Mouse (Mus musculus) cerebellum, adult (tissue): ENCODE measurements around the gene Prss12.

Source experiments
- ATAC-seq: cut with Nextera tagmentation; 2 replicates; pipeline ENCODE4 v1.9.2; 2017; ENCODE audit warnings: mild to moderate bottlenecking, moderate library complexity, mixed read lengths; ENCODE audit not compliant: insufficient number of reproducible peaks, low FRiP score, low TSS enrichment

Gene Prss12

DNA sequence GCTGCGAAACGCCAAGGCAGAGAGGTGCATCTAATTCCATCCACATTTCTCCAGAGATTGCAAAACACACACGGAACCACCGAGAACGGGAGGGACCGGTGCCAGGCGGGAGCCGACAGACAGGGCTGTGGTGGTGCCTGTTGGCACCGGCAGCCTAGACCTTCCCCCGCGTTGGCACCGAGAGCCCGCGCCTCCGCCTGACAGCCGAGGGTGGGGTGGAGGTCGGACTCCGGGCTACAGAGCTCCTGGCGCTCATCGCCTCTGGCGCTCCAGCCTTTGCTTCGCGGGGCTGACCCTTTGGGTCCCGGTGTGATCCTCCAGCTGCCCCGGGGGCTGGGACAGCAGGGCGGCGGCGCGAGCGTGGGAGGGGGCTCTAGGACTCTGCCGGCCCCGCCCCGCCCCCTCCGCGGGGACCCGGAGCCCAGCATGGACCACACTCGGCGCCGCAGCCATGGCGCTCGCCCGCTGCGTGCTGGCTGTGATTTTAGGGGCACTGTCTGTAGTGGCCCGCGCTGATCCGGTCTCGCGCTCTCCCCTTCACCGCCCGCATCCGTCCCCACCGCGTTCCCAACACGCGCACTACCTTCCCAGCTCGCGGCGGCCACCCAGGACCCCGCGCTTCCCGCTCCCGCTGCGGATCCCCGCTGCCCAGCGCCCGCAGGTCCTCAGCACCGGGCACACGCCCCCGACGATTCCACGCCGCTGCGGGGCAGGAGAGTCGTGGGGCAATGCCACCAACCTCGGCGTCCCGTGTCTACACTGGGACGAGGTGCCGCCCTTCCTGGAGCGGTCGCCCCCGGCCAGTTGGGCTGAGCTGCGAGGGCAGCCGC is at the start of gene Prss12:
TSS of gene Prss12 (plus strand) at position 206 of the 830 bp plus-strand sequence.
- peak; percentile 65 for ATAC-seq

DNA sequence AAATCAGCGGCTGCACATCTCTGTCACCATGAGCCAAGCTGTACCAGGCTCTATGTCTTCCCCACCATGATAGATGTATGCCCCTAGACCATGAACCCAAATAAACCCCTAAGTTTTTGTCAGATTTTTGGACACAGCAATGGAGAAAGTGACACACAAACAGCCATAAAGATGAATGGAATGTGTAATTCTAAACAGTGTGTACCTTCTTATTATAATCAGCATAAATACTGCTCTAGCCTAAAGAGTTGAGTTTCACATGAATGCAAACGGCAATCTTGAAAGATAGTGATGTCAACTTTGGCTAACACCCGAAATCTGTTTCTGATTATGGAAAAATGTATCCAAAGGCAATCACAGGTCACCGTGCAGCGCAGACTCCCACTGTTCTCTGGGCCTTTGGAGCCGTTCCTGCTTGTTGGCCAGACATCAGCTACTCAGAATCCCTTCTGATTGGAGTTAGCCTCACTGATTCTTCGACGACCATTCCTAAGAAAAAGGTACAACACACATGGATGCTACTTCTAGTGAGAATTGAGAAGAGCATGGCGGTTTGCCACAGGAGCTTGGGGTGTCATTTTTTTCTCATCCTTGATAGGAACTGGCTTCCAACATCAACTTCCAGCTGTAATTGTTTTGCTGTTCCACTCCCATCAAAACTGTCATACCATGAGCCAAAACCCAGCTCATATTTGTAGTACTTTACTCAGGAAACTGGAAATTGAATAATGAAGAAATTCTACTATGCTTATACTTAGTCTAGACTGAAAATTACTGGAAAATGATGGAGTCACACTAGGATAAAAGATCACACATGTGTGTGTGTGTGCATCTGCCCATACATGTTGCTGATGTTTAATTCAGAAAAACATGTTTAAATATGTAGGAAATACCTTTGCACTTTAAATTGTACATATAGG is 48.9 kb upstream of the Prss12 start:
- ATAC-seq, result no peak

DNA sequence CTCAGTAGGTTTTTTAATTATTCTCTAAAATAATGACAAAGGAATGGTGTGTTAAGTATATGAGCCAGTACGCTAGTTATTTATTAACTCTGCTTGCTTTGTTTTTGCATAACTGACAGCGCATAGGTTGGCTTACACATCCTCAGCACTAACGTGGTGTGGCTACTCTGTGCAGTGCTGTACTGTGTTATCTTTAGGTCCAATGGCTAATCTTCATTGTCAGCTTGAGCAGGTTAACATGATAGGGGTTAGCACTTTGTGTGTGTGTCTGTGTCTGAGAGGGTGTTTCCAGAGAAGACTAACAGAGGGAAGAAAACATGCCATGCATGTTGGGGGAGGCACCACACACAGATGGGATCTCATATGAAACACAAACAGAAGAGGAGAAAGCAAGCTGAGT is 41.8 kb upstream of the Prss12 start:
- ATAC-seq, result no peak

DNA sequence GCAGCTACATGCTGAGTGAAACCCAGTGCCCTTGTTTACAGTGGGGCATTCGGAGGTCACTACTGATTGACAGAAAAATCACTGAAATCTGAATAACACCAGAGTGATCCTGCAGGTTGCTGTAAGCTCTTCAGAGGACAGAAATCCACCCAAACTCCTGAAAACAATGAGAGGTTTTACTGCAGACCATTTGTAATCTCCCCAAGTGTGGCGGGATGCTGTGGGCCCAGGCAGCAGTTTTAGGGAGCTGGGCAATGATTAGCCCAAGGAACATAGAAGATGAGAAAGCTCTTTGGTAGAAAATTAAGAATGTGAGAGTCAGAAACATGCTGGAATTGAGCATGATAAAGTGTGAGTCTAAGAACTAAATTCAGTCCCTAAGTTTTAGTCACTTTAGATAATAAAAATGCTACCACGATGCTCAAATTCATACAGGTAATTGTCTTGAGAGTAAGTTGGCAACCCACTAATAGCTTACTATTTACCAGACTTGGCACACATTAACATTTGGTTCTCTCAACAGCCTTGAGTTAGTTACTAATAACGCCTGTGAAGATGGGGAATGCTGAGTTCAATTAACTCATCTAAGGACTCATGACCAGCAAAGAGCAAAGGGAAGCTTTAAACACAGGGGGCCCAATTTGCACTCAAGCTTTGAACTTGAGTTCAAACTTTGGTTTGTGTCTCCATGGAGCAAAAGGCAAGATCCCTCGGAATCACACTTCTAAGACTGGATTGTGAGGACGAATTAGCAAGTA is 34.7 kb upstream of the Prss12 start:
- ATAC-seq, result no peak

DNA sequence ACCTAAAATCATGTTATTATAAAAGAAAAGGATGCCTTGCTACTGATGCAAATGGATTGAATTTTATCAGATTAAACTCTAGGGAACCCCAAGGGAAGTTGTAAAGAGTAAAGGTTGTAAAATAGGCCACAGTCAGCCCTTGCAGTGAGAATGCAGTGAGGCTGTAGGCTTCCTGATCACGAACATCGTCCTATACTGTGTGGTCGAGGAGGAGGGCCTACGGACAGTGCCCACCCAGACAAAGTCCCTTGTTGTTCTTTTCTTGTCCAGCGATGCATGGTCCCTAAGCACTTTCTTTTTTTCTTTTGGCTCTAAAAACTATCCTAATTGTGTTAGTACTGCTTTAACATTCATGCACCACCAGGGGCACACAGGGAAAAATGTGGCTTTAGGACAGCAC is 33.5 kb upstream of the Prss12 start:
- ATAC-seq, result no peak

DNA sequence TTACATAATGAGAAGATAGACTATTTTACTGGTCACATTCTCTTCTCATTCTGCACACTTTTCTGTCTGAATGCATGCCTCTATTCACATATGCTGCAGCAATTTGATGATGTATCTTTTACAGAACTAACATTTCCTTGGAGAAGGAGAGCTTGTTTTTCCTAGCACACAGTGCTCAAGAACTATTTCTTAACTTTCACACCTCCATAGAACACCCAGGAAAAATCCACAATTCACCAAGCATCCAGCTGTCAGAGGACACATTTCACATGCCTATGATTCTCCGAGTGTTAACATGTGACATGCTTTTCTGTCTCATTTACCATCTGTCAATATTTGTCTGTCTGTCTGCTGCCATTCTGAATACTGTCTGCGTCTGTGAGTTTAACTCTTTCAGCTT is 21.1 kb upstream of the Prss12 start:
- ATAC-seq, result no peak

DNA sequence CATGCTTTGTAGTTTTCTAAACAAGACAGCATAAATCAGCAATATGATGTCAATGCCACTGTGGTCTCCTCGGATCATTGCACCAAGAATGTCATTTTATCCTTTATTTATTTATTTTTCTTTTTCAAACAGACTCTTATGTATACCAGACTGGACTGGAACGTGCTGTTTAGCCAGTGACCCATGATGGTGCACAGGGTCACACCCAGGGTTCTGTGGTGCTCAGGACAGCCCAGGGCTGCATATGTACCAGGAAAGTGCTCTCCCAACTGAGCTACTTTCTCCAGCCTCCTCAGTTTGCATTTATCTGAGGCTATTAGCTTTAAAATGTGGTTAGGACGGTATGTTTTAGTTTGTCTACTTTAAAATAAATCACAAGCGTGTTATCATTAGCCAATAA is 18.7 kb upstream of the Prss12 start:
- no peak for ATAC-seq

DNA sequence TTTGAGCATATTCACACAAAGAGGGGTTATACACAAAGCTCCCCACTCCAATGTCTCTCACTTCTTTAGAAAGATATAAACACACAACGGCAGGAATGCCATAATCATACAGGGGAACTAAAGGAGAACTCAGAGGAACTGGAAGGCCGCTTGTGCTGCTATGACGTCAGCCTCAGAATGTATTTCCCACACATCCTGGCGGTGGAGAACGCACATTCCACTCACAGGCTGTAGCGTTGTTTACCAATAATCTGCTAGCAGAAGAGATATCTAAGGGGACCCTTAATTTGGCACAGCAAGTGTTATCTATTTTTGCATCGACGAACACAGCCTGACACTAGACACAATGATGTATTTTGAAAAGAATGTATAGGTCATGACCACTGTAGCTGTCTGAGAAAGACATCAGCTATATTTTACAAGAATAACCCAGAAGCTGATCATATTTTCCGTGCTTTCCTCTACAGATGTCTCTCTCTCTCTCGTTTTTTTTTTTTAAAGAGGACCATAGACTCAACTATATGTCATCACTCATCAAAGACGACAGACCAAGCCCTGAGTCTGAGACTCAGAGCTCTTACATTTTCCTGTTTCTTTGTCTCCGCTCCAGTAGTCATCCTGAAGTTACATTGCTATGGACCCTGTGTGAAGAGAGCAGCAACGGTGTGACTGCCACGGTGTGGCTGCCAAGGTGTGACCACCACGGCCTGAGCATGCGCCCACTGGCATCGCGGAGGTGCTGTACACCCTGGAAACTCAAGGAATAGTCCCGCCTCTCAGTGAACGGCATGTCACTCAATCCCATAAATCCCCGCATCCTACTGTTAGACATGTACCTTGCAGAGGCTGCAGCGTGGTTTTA is 16.9 kb upstream of the Prss12 start:
- ATAC-seq, result no peak

DNA sequence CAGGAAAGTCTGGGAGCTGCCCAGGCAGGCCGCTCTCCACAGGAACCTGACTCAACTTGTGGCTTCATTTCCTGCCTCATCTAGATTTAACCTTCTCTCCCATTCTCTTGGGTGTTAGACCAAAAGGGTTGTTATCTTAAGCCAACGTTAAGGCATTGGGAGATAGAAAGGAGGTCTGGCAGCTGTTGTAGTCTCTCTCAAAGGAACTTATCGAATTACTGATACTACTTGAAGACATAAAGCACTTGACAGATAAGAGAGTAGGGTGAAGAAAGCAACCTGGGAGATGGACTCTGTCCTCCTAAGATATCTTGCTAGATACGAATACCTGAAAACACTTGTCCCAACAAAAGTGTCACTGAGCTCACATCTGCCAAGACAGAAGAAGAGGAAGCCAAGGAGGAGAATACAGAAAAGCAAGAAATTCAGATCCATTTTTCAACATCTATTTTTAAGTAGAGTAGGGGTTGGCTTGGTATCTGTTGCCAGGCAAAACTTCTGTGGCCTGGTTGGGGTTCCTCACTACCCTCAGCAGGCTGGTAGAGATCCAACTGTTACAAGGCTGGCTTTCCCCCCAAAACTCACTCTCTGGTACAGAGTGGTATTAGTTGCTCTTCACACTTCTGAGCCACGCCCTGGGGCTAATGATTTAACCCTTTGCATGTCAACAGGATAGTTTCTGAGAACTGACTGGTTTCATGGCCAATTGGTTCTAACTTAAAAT is 14.6 kb upstream of the Prss12 start:
- ATAC-seq, result no peak

DNA sequence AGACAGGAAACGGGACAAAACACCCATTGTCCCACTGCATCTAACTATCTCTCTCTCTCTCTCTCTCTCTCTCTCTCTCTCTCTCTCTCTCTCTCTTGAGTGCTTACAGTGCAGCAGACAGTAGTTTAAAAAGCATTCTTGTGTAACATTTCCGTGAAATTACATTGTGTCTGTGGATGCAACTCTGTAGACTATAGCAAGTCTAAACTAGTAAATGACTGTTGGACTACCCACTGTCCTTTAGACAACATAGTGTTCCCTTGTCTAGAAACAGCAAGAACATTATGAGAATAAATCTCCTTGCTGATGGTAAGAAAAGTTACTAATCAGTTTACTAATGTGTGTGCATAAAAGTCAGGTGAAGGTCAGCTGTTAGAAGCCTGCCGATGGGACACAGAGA is 13.4 kb upstream of the Prss12 start:
- no peak for ATAC-seq

DNA sequence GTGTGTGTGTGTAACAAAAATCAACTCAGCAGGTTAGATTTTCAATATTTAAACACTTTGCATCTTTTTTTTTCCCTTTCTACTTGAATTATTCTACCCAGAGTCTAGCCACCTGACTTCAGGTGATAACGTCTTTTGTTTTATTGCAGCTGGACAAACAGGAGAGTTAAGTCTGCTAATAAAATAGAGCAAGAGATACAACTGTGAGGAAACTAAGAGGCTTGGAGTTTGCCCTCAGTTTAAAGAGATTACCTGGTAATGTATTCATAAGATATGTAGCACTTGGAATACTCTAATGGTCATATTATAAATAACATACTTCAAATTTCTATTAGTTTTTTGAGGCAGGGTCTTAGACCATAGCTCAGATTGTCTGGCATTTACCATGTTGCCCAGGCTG is 9.1 kb upstream of the Prss12 start:
- ATAC-seq, result no peak

DNA sequence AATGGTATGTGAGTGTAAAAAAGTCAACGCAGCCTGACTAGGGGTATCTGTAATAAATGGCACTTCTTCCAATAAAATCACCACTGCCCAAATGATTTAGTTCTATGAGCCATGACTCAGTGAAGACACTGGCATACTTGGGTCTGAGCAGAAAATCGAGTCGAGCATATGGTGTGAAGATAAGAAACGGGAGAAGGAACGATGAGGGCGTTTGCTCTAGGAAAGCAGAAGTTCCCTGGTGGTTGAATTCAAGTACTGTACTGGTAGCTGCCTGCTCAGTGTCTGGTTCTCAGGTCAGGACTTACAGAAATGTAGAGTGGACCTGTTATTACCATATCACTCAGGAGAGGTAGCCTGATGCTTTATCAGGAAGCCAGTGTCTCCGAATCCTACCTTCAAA is 6.2 kb upstream of the Prss12 start:
- ATAC-seq, result no peak

DNA sequence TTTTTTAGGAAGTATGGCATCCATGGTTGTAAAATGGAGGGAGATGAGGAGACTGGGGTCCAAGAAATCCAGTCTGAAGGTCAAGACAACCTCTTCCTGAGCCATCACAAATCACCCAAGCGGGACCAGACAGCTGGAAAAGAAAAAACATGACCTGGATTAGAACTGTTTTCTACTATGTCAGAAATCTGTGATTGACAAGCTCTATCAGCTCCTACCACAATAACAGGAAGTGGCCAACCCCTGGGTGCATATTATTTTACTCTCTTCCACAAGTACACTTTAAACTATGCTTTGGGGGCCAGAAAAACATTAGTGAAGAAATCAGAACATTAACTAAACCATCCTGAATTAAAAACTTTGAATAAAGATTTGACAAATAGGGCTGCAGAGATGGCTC is 2.2 kb upstream of the Prss12 start:
- no peak for ATAC-seq

DNA sequence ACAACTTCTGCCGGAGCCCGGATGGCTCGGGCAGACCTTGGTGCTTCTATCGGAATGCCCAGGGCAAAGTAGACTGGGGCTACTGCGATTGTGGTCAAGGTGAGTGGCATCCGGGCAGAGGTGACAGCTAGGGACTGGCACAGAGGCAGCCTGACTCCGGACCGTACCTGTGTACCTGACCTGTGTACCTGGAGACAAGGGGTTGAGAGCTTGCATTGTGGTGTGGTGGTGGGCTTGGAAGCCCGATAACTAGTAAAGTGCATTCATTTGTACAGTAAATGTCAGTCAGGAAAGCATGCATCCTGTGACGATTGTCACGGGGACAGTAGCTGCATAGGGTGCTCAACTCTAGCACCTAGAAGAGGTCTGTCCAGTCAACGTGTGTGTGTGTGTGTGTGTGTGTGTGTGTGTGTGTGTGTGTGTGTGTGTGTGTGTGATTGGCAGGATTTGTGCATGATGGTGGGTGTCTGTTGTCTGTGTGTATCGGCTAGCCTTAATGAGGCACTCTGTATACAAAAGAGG is 886 bp downstream of the Prss12 start:
- ATAC-seq, result 0 out of 2 replicates have a peak, but pooled peaks have one; percentile 43

DNA sequence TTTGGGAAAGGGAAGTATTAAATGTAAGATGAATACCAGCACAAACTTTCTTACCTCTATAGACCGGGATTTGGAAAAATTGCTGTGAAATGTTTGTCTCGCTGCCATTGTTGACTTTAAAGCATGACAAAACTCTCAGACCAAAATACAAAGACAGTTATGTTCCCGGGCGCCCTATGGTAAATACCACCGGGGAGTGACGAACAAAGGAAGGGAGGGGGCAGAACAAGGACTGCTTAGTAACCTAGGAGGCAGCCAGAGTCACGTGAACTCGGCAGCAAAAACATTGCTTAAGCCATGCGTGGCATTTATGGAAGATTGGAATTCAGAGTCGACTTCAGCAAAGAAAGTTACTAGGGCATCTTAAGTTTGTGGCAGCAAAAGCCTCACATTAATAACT is 1.4 kb downstream of the Prss12 start:
- no peak for ATAC-seq

DNA sequence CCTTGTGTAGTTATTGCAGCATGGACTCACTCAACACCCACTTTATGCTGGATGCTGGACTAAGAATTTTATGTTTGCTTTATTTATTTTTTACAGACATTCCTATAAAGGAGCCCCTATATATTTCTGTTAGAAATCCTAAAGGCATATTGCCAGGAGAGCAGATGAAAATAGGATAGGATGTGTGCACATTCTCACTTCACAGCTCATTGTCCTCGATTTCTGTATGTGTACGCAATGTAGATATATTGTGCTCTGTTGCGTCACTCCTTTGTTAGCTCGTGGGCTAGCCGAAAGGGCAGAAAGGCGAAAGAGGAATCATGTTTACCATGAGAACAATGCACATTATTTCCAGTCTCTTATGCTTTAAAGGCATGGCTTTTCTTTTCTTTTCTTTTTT is 3.4 kb downstream of the Prss12 start:
- no peak for ATAC-seq

DNA sequence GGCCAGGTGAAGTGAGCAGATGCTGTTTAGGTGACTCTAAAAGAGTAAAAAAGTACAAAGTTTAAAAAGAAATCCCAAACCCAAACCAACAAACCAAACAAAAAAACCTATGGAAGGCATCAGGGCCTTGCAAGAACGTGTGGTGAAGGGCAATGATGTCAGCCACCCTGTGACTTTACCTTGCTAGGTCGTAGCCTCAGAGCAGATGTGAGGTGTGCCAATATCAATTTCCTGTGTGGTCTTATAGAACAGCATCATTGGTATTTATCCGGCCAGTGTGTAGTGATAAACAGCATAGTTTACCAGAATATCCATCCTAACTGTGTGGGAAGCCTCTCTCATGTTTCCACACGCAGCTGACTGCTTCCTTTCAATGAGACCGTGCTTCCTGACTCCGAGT is 6.2 kb downstream of the Prss12 start:
- ATAC-seq, result no peak

DNA sequence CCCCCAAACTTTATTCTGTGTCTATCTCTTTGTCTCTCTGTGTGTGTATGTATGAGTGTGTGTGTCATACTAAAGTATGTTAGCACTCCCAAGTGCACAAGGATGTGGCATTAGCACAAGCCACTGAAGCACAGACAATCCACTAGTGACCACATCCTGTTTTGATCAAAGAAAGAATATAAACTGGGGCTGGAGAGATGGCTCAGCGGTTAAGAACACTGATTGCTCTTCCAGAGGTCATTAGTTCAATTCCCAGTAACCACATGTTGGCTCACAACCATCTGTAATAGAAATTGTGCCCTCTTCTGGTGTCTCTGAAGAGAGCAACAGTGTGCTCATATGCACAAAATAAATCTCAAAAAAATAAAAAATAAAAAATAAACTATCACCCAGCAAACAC is 12.8 kb downstream of the Prss12 start:
- ATAC-seq, result no peak

DNA sequence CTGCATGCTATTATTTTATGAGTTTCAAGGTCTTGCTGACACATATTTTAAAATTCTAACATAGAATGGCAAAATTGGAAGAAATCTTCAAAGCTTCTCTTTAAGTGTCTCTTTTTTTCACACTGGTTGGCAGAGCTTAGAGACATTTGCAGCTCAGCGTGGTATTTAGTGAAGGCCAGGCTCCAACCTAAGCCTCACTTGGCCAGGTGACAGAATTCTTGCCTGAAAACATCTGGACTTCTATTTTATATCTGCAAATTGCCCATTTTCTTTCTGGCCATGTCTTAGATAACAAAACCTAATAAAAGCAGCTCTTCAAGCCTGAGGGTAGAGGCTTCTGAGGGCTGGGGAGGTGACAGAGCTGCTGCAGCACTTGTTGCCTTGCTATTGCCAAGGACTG is 13.7 kb downstream of the Prss12 start:
- ATAC-seq, result no peak
